Mouse (Mus musculus) hindlimb bud, embryonic 11.5 days (tissue): ENCODE data around the gene Art1.
A peak's percentile ranks its signal among the peaks of the same experiment; 100 is the strongest.

ENCODE experiments used
- DNase-seq: peaks from one replicate; pipeline ENCODE4 v3.0.0-alpha.2; 2012; ENCODE audit warnings: low read depth, low spot score; ENCODE audit errors: extremely low spot score

The Art1 gene

GRCm38 (mm10) chr7:102101487-102101886, at the start of gene Art1:
Gene Art1 (plus strand): TSS chr7:102101743.
- DNase-seq: no peak

GRCm38 (mm10) chr7:102061353-102061752, 40.2 kb upstream of the Art1 start:
- no peak for DNase-seq

GRCm38 (mm10) chr7:102062203-102062602, 39.3 kb upstream of the Art1 start:
- no peak for DNase-seq

- DNase-seq: no peak
These were observed 37.7 kb upstream of the Art1 start for GRCm38 (mm10) chr7:102063891-102064290.

GRCm38 (mm10) chr7:102064655-102065045, 36.9 kb upstream of the Art1 start:
- DNase-seq: no peak

- peak; percentile 94 for DNase-seq
These were observed 36.3 kb upstream of the Art1 start, which contains the start of the genes Rnf121, Xndc1 and Xntrpc for GRCm38 (mm10) chr7:102065046-102065891. Gene Rnf121 (minus strand): TSS chr7:102065469. Gene Xndc1 (plus strand): TSS chr7:102065511. Gene Xntrpc (plus strand): TSS chr7:102065713.

GRCm38 (mm10) chr7:102066363-102066762, 35.2 kb upstream of the Art1 start:
- no peak for DNase-seq

- DNase-seq: no peak
These were observed 24.7 kb upstream of the Art1 start for GRCm38 (mm10) chr7:102076714-102077296.

- DNase-seq: no peak
These were observed 23.0 kb upstream of the Art1 start for GRCm38 (mm10) chr7:102078517-102078916.

GRCm38 (mm10) chr7:102080311-102080710, 21.2 kb upstream of the Art1 start:
- no peak for DNase-seq

GRCm38 (mm10) chr7:102081784-102082183, 19.8 kb upstream of the Art1 start:
- no peak for DNase-seq

- no peak for DNase-seq
These were observed 18.7 kb upstream of the Art1 start, which contains the start of gene Trpc2 for GRCm38 (mm10) chr7:102082816-102083215. Gene Trpc2 (plus strand): TSS chr7:102083116.

GRCm38 (mm10) chr7:102084041-102084696, 17.4 kb upstream of the Art1 start:
- DNase-seq: no peak

- DNase-seq: no peak
These were observed 14.2 kb upstream of the Art1 start for GRCm38 (mm10) chr7:102087336-102087735.

GRCm38 (mm10) chr7:102099760-102100661, 1.5 kb upstream of the Art1 start:
- peak; percentile 31 for DNase-seq

- DNase-seq: no peak
These were observed 675 bp upstream of the Art1 start for GRCm38 (mm10) chr7:102100868-102101267.

- no peak for DNase-seq
These were observed 698 bp downstream of the Art1 start for GRCm38 (mm10) chr7:102102241-102102640.

- no peak for DNase-seq
These were observed 1.2 kb downstream of the Art1 start for GRCm38 (mm10) chr7:102102696-102103095.

- no peak for DNase-seq
These were observed 2.0 kb downstream of the Art1 start for GRCm38 (mm10) chr7:102103555-102103954.

- DNase-seq: no peak
These were observed 2.6 kb downstream of the Art1 start for GRCm38 (mm10) chr7:102104126-102104525.

- DNase-seq: no peak
These were observed 5.2 kb downstream of the Art1 start for GRCm38 (mm10) chr7:102106700-102107141.
